Mouse (Mus musculus) natural killer cell, adult 2 months (primary cell): ENCODE data around the gene Prr19.
A peak's percentile ranks its signal among the peaks of the same experiment; 100 is the strongest.
"Not testable (repeated sequence)": the region's sequence is repeated elsewhere in the genome, so short reads cannot be mapped to it uniquely, and the experiment has no call there.

Experiments used
- DNase-seq, 2 experiments: peaks; one replicate each; pipeline ENCODE4 v3.0.0; 2022; ENCODE audit warnings: low spot score in 2 of 2

Gene Prr19

GRCm38 (mm10) chr7:25317446-25317999 is 16.3 kb downstream of the Prr19 start:
- no peak for DNase-seq

- no peak for DNase-seq
Measured at GRCm38 (mm10) chr7:25322058-25322484, 20.9 kb downstream of the Prr19 start.

- DNase-seq: no peak
Measured at GRCm38 (mm10) chr7:25323219-25323618, 22.0 kb downstream of the Prr19 start.

- not testable (repeated sequence) for DNase-seq
Measured at GRCm38 (mm10) chr7:25325431-25325830, 24.2 kb downstream of the Prr19 start.

- no peak for DNase-seq
Measured at GRCm38 (mm10) chr7:25326233-25326632, 25.0 kb downstream of the Prr19 start.

GRCm38 (mm10) chr7:25333596-25334307 is 32.5 kb downstream of the Prr19 start:
- DNase-seq: peak; percentile 38 to 72

GRCm38 (mm10) chr7:25334472-25334871 is 33.3 kb downstream of the Prr19 start:
- DNase-seq: no peak

- no peak for DNase-seq
Measured at GRCm38 (mm10) chr7:25339329-25339728, 38.1 kb downstream of the Prr19 start.

GRCm38 (mm10) chr7:25341000-25341784 is 40.0 kb downstream of the Prr19 start:
- DNase-seq: no peak

GRCm38 (mm10) chr7:25348861-25349260 is 47.6 kb downstream of the Prr19 start:
- DNase-seq: no peak
